Mouse (Mus musculus): ENCODE results near the gene Tsr3.

Tsr3 gene

DNA sequence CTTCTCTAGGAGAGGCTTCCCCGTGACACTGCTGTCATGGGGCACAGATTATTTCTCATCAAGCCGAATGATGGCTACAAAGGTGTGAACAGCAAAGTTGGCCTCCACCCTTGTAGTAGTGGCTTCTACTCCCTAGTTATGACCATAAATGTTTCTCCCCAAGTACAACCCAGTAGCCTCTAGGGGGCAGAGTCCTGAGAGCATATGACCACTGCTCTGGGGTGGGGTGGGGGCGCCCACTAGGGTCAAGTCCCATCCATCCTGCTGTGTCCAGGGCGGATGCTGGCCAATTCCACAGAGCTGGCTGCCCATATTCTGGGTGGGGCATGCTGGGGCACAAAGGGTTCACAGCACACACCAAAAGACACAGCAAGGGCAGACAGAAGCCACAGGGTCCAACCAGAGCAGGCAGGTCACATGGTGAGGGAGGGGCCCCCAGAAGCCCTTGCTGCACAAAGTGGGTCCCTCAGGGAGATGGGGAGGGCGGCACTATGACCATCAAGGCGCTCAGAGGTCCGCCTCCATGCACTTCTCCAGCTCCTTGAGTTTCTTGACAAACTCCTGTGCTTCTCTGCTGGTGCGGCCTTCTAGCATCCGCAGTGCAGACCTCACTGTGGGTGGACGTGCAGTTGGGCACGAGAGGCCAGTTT is 3.3 kb downstream of the Tsr3 start:
- DNase-seq (ENCODE audit: low read depth, low spot score): no peak

DNA sequence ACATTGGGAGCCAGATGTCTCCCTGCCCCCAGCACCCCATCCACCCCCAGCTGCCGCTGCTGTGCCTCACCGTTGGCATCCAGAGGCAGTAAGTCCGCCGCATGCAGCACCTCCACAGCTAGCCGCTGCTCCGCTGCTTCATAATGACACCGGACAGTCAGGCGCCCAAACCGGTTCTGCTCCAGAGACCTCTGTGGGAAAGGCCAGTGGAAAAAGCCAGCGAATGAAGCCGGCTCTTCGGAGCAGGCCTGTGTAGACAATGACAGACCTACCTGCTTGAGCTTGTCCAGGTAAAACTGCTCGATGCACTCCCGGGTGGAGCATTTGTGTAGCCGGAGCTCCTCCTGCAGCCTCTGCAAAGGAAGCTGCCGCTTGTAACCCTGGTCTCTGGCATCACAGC is 4.3 kb downstream of the Tsr3 start:
- DNase-seq (ENCODE audit: low read depth, low spot score): no peak

DNA sequence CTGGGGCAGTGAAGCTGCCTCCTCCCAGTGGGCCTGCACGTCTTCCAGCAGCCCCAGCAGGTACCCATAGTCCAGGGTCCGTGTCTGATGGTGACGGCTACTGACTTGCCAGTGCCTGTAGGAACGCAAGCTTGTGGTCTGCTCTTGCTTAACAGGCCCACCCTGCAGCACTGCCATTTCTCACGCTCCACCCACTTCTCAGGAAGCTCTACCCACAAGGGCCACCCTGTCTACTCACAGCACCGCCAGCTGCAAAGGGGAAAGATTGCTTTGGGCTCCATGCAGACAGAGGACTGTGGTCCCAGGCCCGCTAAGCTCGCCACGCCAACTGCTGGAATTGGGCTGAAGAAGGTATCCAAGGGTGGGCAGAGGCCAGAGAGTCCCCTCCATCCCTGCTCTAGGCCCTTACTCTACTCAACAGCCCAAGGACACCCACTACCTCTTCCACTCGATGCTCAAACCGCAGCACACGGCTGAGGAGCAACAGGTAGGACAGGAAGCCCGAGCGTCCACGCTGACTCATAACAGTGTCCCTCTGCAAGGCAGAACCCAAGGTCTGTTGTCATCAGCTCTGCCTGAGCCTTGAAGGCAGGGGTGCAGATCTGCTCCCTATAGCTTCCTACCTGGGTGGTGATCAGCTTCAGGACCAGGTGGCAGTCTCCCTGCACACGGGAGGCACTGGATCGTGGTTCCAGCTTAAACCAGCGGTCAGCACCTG is 8.2 kb downstream of the Tsr3 start:
- no peak for DNase-seq (ENCODE audit: low read depth, low spot score)

DNA sequence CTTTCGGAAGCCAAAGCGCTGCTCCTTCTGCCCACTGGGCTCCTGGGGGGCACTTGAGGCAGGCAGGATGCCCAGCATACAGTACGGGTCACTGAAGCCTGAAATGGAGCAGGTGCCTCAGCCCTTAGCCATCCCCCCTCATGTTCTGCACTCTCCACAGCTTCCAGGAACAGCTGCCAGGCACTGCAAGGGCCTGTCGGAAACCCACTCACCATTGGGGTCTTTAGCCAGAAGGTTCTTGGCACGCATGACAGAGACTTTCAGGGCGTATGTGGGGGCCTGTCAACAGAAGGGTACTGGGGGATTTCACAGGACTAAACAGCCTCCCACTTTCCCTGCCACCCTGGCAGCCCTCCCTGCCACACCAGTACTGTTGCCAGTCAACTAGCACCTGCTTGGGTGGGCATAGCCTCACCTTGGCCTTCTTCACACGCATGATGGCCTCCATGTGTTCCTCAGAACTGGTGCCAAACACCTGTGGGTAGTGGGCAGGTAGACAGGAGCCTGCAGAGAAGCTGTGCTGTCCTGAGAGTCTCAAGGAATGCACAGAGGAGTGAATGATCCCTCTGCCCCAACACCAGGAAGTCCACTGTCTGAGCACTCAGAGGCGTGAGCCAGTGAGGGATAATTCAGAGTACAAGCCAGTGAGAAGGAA is 10.3 kb downstream of the Tsr3 start:
- DNase-seq (ENCODE audit: low read depth, low spot score): no peak

DNA sequence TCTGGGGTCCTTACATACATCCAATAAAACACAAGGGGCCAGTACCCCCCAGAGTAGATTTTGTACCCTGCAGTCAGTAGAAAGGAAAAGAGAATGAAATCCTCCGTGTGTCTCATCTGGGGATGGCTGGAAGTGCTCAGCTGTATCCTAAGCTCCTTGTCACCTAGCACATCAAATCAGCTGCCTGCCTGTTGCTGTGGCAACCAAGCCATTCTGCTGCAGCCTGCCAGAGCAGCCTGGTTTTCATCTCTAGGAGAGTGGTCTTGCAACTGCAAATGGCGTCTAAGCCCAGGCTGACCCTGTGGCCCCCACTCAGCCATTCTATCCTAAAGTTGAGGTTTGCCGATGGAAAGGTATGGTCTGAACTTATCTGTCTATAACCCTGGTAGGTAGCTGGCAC is 12.7 kb downstream of the Tsr3 start:
- peak; percentile 77 for DNase-seq (ENCODE audit: low read depth, low spot score)

DNA sequence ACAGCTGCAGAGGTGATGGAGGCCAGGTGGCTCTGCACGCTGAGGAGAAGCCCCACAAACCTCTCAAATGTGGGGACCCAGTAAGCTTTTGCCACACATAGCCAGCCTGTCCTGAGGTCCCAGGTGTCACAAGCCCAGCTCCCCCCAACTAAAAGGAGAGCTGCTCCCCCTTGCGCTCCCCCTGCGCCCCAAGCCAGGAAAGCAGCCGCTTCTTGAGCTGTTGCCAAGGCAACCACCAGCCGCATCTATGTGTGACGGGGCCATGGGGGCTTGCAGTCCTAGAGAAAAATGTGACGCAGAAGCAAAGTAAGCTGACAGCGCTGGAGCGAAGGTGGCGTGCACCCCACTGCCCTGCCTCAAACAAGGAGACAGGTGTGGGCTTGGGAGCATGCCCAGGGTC is 13.8 kb downstream of the Tsr3 start:
- peak; percentile 75 for DNase-seq (ENCODE audit: low read depth, low spot score)

DNA sequence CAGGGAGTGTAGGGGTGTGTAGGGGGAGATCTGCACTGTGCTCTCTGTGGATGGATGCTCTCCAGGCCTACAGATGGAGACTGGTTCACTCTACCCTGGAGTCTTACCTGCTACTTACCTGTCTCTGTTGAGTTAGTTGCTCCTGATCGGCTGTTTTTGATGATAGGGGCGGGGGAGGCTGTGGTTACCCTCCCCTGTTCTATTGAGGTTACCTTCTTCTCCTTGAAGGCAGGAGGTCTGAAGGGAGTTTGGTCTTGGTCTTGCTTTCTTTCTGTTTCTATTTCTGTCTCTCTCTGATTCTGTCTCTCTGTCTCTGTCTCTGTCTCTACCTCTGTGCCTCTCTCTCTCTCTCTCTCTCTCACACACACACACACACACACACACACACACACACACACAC is 15.1 kb downstream of the Tsr3 start:
- DNase-seq (ENCODE audit: low read depth, low spot score): no peak

DNA sequence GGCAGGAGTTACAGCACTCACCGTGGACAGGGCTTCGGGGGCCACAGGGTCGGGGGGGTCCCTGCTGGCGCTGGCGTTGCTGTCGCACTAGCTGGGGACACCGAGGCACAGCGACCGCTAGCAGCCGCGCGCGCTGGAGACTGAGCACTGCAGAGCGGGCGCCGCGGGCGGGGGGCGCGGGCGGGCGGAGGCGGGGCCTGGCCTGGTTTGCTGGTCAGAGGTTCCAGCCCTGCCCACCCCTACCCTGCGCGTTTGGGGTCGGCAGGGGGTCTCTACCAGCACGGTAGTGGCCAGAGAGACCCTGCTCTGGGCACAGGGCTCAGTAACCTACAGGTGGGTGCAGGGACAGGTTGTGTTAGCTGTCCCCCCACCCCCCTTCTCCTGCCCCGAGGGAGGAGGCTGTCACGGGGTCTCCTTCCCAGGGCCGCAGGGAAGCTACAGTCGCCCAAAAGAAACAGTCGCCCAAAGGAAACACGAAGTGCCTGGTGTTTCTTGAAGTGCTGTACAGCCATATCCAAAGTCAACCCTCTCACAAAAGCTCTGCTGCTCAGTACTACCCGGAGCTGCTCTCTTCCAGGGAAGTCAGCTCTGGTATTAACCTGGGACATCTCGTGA is 16.3 kb downstream of the Tsr3 start, which contains the start of gene Baiap3:
Baiap3 (minus strand) TSS at position 225 of the 615 bp plus-strand sequence.
- DNase-seq (ENCODE audit: low read depth, low spot score): no peak

DNA sequence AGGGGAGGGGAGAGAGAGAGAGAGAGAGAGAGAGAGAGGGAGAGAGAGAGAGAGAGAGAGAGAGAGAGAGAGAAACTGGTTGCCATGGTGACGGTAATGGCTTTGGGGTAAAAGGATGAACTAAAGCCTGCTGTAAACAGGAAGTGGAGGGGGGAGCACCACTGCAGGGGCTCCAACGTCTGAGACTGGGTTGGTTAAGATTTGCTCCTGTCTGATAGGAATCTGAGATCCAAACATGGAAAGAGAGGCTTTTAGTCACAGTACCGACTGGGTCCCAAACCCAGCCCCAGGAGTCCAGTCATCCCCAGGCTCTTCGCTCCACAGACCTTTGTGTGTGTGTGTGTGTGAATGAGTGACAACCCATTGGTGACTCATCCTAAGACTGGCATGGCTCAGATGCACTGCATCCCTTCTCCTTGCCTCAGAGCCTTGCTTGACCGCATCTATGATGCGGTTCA is 17.9 kb downstream of the Tsr3 start:
- peak; percentile 47 for DNase-seq (ENCODE audit: low read depth, low spot score)

DNA sequence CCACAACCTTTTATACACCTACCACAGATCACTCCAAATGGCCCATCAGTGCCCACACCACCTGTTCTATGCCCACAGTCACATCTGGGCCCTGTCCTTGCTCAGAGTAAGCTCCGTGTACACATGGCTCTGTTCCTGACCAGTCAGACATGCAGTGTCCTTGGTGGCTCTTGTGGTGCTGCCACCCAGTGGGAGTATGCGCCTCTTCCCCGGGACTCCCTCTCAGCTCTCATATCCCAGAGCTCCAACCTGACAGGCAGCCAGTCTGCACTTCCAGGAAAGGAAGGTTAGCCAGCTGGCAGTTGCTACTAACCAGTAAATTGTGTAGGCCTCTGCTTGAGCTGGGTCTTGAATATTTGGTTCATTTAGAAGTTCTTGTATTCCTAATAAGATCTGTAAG is 24.5 kb downstream of the Tsr3 start:
- peak; percentile 76 for DNase-seq (ENCODE audit: low read depth, low spot score)

DNA sequence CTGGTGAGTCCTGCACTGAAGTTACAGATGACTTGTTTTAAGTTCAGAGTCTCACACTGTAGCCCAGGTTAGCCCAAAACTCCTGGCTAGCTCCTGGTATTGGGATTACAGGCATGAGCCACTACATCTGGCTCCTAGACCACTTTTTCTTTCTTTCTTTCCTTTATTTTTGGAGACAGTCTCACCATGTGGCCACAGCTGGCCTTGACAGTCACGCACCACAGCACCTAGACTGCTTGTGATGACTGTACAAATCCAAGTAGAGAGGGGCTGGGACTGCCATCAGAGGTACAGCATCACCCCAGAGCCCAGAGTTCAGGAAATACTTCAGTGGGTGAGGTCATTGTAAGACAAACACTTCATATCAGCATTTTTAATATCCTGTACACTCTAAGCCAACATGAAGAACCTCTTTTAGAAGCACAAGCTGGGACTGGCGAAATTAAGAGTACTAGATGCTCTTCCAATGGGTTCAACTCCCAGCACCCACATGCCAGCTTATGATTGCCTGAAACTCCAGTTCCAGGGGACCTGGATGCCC is 30.9 kb downstream of the Tsr3 start:
- DNase-seq (ENCODE audit: low read depth, low spot score): no peak

DNA sequence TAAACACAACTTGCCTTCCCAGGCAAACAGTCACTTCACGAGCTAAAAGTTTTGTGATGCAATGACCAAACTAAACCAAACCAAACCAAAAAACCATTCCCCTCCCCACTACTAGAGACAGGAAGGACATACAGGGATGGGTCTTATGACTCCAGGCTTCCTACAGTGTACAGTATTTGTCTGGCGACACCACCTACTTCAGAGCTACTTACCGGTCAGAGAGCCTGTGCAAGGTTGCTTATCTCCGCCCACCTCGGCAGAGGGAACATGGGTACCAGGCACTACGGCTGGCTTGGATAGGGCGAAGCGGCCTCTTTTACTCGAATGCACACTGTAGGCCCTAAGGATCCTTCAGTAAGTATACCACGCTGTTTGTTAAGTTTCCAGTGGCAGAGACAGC is 32.4 kb downstream of the Tsr3 start:
- no peak for DNase-seq (ENCODE audit: low read depth, low spot score)

DNA sequence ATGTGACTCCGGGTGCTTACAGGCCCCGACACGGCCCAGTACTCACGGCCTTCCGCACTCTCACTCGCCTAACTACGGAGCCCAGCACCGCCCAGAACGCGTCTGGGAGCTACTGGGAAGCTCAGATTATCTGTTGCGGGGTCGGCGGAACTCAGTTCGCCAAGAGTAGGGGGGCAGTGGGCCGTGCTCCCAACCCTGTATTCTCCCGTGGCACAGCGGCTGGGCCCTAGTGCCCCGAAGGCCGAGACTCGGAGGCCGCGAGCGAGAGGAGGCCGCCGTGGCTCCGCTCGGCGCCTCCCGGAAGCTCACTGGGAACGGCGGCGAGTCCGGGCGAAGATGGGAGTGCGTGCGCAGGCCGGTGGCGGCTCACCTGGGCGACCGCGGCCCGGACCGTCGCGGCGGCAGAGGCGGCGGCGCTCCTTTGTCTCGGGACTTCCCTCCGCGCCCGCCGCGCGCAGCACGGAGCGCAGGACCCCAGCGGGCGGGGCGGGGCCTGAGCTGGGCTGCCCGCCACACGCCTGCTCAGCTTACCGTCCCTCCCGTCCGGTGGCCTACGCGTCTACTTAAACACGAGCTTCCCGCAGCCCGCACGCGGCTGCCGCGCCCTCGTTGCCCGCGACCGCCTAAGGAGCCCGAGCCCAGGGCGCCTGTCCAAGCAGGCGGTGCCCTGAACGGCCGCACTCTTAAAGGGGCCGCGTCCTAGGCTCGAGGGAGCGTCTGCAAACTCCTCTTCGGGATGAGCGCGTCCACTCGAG is 33.2 kb downstream of the Tsr3 start:
- DNase-seq (ENCODE audit: low read depth, low spot score): peak; percentile 97

DNA sequence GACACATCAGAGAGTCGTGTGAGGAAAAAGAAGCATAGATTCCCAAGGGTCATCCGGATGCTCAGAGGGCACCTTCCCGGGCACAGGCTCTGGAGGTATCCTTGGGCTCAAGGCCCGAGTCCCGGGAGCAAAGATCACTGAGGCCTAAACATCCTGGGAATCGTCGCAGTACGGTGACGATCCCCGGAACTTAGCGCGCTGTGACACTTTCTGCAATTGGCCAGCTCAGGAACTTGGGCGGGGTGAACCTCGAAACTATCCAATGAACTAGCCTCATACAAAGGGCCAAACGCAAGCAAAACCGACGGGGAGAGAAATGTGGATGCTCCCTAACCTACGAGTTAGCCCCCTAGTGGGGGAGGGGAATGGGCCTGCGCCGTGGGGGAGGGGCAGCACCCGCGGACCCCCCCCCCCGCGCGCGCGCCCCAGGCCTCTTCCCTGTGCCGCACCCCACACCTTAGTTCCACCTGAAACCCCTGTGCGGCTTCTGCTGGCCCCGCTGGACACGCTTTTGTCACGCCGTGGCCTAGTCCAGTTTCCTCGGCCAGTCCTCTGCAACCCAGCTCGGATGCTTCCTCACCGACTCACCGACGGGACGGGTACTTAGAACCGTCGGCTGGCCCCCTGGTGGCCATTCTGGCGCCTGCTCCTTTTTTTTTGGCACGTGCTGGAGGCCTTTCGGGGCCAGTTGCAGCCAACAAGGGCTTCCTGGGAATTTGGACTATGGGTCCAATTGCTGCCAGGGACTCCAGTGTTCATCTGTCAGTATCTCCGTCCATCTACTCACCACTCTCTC is 33.9 kb downstream of the Tsr3 start:
- DNase-seq (ENCODE audit: low read depth, low spot score): peak; percentile 99

DNA sequence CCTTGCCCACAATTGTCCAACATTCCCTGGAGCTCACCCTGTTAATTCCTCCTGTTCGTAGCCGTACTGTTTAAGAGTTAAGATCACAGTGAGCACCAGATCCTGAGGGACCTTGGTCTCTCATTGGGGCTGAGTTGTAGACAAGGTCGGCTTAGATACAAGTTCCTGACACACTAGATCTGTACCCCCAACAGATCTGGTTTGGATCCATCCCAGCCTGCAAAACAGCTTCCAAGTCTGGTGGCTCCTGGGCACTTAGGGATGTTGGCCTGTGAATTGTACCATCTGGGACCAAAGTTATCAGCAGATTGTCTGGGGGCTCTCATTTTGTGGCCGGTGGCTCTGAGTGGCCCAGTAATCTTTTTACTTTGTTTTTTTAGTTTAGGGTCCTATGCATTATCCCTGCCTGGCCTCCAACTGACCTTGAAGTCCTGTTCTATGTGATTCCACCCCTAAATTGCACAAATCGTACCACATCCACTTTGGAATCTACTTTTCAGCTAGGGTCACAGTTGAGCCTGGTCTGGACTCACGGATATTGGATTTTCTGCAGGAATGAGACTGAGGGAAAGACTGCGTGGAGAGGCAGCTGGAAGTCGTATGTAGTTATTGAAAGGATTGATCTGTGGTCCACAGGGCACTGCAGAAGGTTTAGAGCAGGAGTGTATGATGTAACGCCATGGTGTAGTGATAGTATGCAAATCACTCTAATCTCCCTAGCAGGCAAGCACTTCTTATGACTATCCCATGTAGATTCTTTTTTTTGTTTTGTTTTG is 34.8 kb downstream of the Tsr3 start, which contains the start of gene Ube2i:
Ube2i (minus strand) TSS at position 52 of the 776 bp plus-strand sequence.
- DNase-seq (ENCODE audit: low read depth, low spot score): no peak

DNA sequence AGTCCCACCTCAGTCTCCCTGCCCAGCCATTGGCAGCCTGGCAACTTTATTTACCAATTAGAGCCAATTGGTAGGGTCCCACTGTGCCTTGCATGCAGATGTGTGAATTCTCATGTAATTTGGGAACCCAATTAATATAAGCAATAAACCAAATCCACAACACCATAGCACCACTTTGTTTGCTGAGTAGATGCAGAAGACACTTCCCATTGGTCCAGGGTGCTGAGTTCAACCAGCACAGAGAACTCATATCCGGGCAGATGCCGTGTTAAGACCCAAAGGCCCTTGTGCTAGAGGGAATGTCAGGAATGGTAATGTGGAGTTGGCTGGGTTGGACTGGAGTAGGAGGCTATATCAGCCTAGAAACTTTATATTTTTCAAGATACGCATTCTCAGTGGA is 35.9 kb downstream of the Tsr3 start:
- DNase-seq (ENCODE audit: low read depth, low spot score): no peak

DNA sequence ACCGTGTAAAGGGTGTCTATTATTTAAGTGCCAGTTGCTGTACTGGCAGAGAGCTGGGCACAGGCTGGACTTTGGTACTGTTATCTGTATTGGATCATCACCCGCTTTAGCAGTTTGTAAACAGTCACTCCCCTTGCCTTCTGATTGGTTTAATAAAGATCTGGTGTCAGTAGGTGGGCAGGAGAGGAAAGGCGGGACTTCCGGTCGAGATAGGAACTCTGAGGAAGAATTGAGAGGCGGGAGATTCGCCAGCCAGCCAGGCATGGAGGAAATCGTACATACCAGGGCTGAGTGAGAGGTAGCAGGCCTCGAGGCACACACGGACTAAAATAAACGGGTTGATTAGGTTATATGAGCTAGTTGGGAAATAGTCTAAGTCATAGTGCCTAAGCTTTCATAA is 42.2 kb downstream of the Tsr3 start:
- peak; percentile 32 for DNase-seq (ENCODE audit: low read depth, low spot score)

DNA sequence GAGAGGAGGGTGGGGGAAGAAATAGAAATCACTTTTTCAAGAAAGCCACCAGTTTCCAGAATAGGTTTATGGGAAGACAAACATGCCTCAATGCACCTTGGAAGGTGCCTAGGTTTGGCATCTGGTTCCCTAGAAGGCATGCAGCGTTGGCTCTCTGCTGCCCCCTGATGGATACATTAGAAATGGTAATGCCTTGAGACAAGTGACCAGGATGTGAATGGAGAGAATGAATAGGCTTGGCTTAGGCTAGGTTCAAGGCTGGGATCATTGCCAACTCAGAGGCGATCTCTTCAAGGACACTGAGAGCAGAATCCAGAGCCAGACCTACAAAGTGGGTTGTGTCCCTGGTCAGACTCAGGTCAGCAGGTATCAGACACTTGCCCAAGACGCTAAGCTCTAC is 45.1 kb downstream of the Tsr3 start:
- DNase-seq (ENCODE audit: low read depth, low spot score): peak; percentile 90

DNA sequence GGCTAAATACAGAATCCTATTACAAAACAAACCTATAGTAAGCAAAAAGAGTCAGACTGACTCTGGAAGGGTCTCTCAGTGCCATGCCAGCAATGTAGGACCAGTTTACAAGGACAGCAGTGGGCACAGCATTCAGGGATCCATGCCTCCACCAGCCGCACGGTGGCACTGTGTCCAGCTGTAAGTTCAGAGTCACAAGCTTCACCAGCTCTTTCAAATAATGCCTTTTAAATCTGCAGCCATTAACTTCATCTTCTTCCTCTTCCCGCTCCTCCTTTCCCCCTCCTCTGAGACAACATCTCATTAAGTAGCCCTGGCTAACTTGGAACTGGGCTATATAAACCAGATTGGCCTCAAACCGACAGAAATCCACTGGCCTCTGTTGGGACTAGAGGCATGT is 48.9 kb downstream of the Tsr3 start:
- DNase-seq (ENCODE audit: low read depth, low spot score): peak; percentile 69

DNA sequence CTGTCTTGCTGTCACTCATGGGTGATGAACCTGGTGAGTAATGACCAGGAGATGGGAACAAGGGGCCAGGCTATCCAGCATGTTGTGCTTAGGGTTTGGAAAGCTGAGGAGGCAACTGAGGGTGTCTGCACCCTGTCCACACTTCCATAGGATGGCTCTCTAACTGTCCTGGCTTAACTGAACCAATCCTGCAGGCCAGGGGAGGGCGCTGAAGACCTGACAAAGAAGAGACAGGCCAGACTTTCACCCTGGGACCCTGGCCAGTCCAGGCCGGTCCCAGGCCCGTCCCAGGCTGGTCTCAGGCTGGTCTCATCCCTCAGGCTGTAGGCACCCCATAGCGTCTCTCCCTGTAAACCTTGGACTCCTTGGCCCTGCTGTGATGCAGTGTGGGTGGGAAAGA is 50.4 kb downstream of the Tsr3 start:
- DNase-seq (ENCODE audit: low read depth, low spot score): no peak
